Comparison of ENCODE assay signal across 29 mouse cellular contexts in the genomic region with DNA sequence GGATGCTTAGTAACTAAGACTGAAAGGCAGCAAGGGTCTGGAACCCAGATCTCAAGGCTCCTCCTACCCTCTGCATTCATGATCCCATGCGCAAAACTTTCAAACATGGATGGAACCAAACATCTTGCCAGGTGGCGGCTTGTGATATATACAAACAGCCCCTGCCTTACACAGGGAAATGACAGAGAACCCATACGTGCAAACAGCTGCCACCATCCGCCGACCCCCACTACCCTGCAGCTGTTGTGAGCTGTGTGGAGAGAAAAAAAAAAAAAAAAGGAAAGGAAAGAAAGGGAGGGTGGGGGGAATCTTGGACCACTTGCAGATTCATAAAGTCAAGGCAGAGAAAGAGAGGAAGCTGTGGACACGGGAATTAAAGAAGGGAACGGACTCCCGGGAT. TPM values are rescaled to one million over a fixed set of nuclear protein-coding genes. Genes with fewer than 3 reads are reported as not detected.
A peak's percentile ranks its signal among the peaks of the same experiment; 100 is the strongest.
DNase-seq lines count a peak whose midpoint lies in the region; ATAC-seq and TF ChIP-seq lines count a peak whose summit lies in the region.
"Had no signal": no experiment of that assay in that cellular context is flagged by ENCODE, and none has a peak within 500 bp of the region (broad histone marks: within the 10 kb centered on the region; RNA-seq: fewer than 3 reads in every experiment).

No protein-coding gene starts in this region.

- no peak overlapping the region for H3K4me2 ChIP-seq in embryonic facial prominence, embryonic 12.5 days (replicated peaks)
- peak overlapping the region; percentile 29 for H3K4me2 ChIP-seq in lung, embryonic 14.5 days
- no peak overlapping the region for H3K4me2 ChIP-seq in limb, embryonic 14.5 days (replicated peaks; ENCODE audit: low read depth, low read length, severe bottlenecking)
- H3K4me2 ChIP-seq: heart, embryonic 12.5 days; kidney, embryonic 15.5 days; liver, embryonic 12.5 days; neural tube, embryonic 15.5 days had no signal

- no peak for TF ChIP-seq CTCF in lung, embryonic 14.5 days (IDR thresholded peaks at IDR 0.05; ENCODE audit: low read depth)
- TF ChIP-seq CTCF in brain, embryonic 14.5 days (IDR thresholded peaks at IDR 0.05; ENCODE audit: borderline replicate concordance, extremely low read depth, insufficient read depth, insufficient read length): no peak

- no peak overlapping the region for H3K27ac ChIP-seq in embryonic facial prominence, embryonic 12.5 days
- H3K27ac ChIP-seq in embryonic facial prominence, embryonic 10.5 days (replicated peaks): no peak overlapping the region
- H3K27ac ChIP-seq in lung, embryonic 14.5 days (ENCODE audit: low read depth): no peak overlapping the region
- no peak overlapping the region for H3K27ac ChIP-seq in limb, embryonic 14.5 days (replicated peaks; ENCODE audit: low read depth, low read length)
- H3K27ac ChIP-seq: forebrain, embryonic 10.5 days; hindbrain, embryonic 10.5 days; hindbrain, postnatal 0 days; kidney, embryonic 15.5 days; left cerebral cortex, adult 2 months; liver, embryonic 12.5 days; neural tube, embryonic 15.5 days had no signal

- 43% methylated on average over 8 of the region's 8 CpGs for WGBS in embryonic facial prominence, embryonic 12.5 days
- 48% methylated on average over 8 of the region's 8 CpGs for WGBS in embryonic facial prominence, embryonic 10.5 days
- 44% methylated on average over 8 of the region's 8 CpGs for WGBS in lung, embryonic 14.5 days
- WGBS in limb, embryonic 14.5 days: 52% methylated on average over 8 of the region's 8 CpGs

- no peak for DNase-seq in embryonic facial prominence, embryonic 10.5 days (ENCODE audit: low spot score)
- DNase-seq in lung, embryonic 14.5 days: no peak
- no peak for DNase-seq in lung, postnatal 4 days
- DNase-seq in brain, embryonic 14.5 days (ENCODE audit: low read depth): peak; percentile 23
- DNase-seq in limb, embryonic 14.5 days (ENCODE audit: low spot score): peak; percentile 61
- DNase-seq in Muller cell, postnatal 12 days (ENCODE audit: inconsistent ontology term): no peak
- no peak for DNase-seq in neural tube, embryonic 10.5 days (ENCODE audit: extremely low spot score, low spot score)
- DNase-seq: adrenal gland, adult 2 months; cerebellum, adult 18-20 months; cerebellum, postnatal 36 days; embryo, embryonic 11 days; gastrocnemius, postnatal 10 days; heart, postnatal 10 days; kidney, adult 11 months; kidney, postnatal 4 days; lung, adult 18-20 months; lung, postnatal 14 days; midbrain, embryonic 14.5 days; thymus, postnatal 14 days had no signal

- H3K4me1 ChIP-seq in embryonic facial prominence, embryonic 12.5 days: peaks cover 20% of the 10 kb centered on the region; the same call in 1 of the 2 replicates
- peaks cover 37% of the 10 kb centered on the region for H3K4me1 ChIP-seq in embryonic facial prominence, embryonic 10.5 days
- peaks cover 12% of the 10 kb centered on the region; the same call in 1 of the 2 replicates for H3K4me1 ChIP-seq in lung, embryonic 14.5 days (ENCODE audit: insufficient read depth)
- peaks cover 24% of the 10 kb centered on the region for H3K4me1 ChIP-seq in limb, embryonic 14.5 days (ENCODE audit: control insufficient read depth, insufficient read depth, low read length)

- no peak overlapping the region for H3K9ac ChIP-seq in embryonic facial prominence, embryonic 12.5 days
- no peak overlapping the region for H3K9ac ChIP-seq in lung, embryonic 14.5 days
- no peak overlapping the region for H3K9ac ChIP-seq in limb, embryonic 14.5 days (ENCODE audit: low read depth, low read length, severe bottlenecking)
- H3K9ac ChIP-seq: heart, embryonic 12.5 days; kidney, embryonic 15.5 days; liver, embryonic 12.5 days; neural tube, embryonic 15.5 days had no signal

- 0 out of 2 replicates have a peak, but pooled peaks have one; percentile 31 for ATAC-seq in embryonic facial prominence, embryonic 12.5 days (ENCODE audit: insufficient number of reproducible peaks, insufficient read depth, low FRiP score, low TSS enrichment)
- ATAC-seq in lung, embryonic 14.5 days (ENCODE audit: insufficient read depth): no peak
- peak; percentile 67 for ATAC-seq in limb, embryonic 14.5 days (ENCODE audit: low FRiP score, low read depth)
- ATAC-seq: hindbrain, postnatal 0 days; liver, embryonic 12.5 days; Patski had no signal

- peaks cover 9% of the 10 kb centered on the region; the same call in 1 of the 2 replicates for H3K27me3 ChIP-seq in embryonic facial prominence, embryonic 12.5 days
- peaks cover 34% of the 10 kb centered on the region for H3K27me3 ChIP-seq in embryonic facial prominence, embryonic 10.5 days (replicated peaks; ENCODE audit: low read depth, poor library complexity, severe bottlenecking)
- no peaks in the 10 kb centered on the region for H3K27me3 ChIP-seq in lung, embryonic 14.5 days (ENCODE audit: insufficient read depth, low read length)
- H3K27me3 ChIP-seq in limb, embryonic 14.5 days (ENCODE audit: control insufficient read depth, insufficient read depth, low read length): no peaks in the 10 kb centered on the region
- H3K27me3 ChIP-seq: kidney, embryonic 15.5 days; neural tube, embryonic 15.5 days; Patski had no signal

- no peaks in the 10 kb centered on the region for H3K36me3 ChIP-seq in embryonic facial prominence, embryonic 12.5 days
- no peaks in the 10 kb centered on the region for H3K36me3 ChIP-seq in embryonic facial prominence, embryonic 10.5 days (replicated peaks)
- no peaks in the 10 kb centered on the region for H3K36me3 ChIP-seq in lung, embryonic 14.5 days (ENCODE audit: insufficient read depth)
- H3K36me3 ChIP-seq in limb, embryonic 14.5 days (ENCODE audit: control insufficient read depth, insufficient read depth, low read length): no peaks in the 10 kb centered on the region
- H3K36me3 ChIP-seq: forebrain, embryonic 10.5 days; heart, embryonic 12.5 days; hindbrain, embryonic 10.5 days; kidney, embryonic 15.5 days; liver, embryonic 12.5 days; neural tube, embryonic 15.5 days had no signal

- H3K9me3 ChIP-seq in embryonic facial prominence, embryonic 12.5 days: no peaks in the 10 kb centered on the region
- H3K9me3 ChIP-seq in embryonic facial prominence, embryonic 10.5 days: no peaks in the 10 kb centered on the region
- no peaks in the 10 kb centered on the region for H3K9me3 ChIP-seq in lung, embryonic 14.5 days (ENCODE audit: low read depth, low read length)
- no peaks in the 10 kb centered on the region for H3K9me3 ChIP-seq in limb, embryonic 14.5 days (ENCODE audit: control insufficient read depth, low read length)
- H3K9me3 ChIP-seq: forebrain, embryonic 10.5 days; hindbrain, embryonic 10.5 days; kidney, embryonic 15.5 days; liver, embryonic 12.5 days; neural tube, embryonic 15.5 days had no signal

- no peak for TF ChIP-seq POLR2A in brain, embryonic 14.5 days (IDR thresholded peaks at IDR 0.05; ENCODE audit: borderline replicate concordance, extremely low read depth, insufficient read depth, insufficient read length, poor library complexity, severe bottlenecking)
- TF ChIP-seq POLR2A in limb, embryonic 14.5 days (IDR thresholded peaks at IDR 0.05; ENCODE audit: borderline replicate concordance, extremely low read depth, insufficient read depth, insufficient read length): no peak

- no peak overlapping the region for H3K4me3 ChIP-seq in embryonic facial prominence, embryonic 12.5 days
- no peak overlapping the region for H3K4me3 ChIP-seq in embryonic facial prominence, embryonic 10.5 days
- no peak overlapping the region; the same call in 1 of the 2 replicates for H3K4me3 ChIP-seq in lung, embryonic 14.5 days (ENCODE audit: low read depth, low read length)
- H3K4me3 ChIP-seq in limb, embryonic 14.5 days (replicated peaks; ENCODE audit: low read length): no peak overlapping the region
- H3K4me3 ChIP-seq: forebrain, embryonic 10.5 days; heart, embryonic 12.5 days; hindbrain, embryonic 10.5 days; kidney, embryonic 15.5 days; left cerebral cortex, adult 2 months; liver, embryonic 12.5 days; neural tube, embryonic 15.5 days had no signal

RNA-seq across cellular contexts. Expression of a gene that starts 2.4 kb away (rescaled TPM):
- polyA plus RNA-seq in embryonic facial prominence, embryonic 12.5 days (2016; fragmentation: Nextera tagmentation; extraction: Ambion mirVana): 55.4 and 57.8 TPM in 2 replicates
- 43.5 and 44.9 TPM in 2 replicates for polyA plus RNA-seq in embryonic facial prominence, embryonic 10.5 days (2016; fragmentation: Nextera tagmentation; extraction: Ambion mirVana)
- 49.8 and 53.5 TPM in 2 replicates for polyA plus RNA-seq in lung, embryonic 14.5 days (2014; fragmentation: Nextera tagmentation; extraction: Ambion mirVana)
- polyA plus RNA-seq in brain, embryonic 14.5 days (2012; rRNA removed): 59.4 and 62.6 TPM in 2 replicates
- polyA plus RNA-seq in limb, embryonic 14.5 days (2012; rRNA removed): 57.3 and 60.8 TPM in 2 replicates
- 49.7 and 52.6 TPM in 2 replicates for polyA plus RNA-seq in limb, embryonic 14.5 days (2014; fragmentation: Nextera tagmentation; extraction: Ambion mirVana)

Comparison
In these comparisons a context has a peak if more than half of its experiments do, and no peak if none do; other contexts are left out.
1. DNase-seq: peak in brain, embryonic 14.5 days (single experiment) and limb, embryonic 14.5 days (single experiment); none in embryonic facial prominence, embryonic 10.5 days (single experiment), lung, embryonic 14.5 days (single experiment), lung, postnatal 4 days (0 of 2), Muller cell, postnatal 12 days (single experiment) and neural tube, embryonic 10.5 days (single experiment).